Mouse (Mus musculus): ENCODE measurements around the gene Dnah3. TPM values are rescaled to one million over a fixed set of nuclear protein-coding genes. Genes with fewer than 3 reads are reported as not detected.

Gene Dnah3
- polyA plus RNA-seq, 1 experiment from 2014 or later, result not detected

GRCm38 (mm10) chr7:119985279-119985912 lies 109.7 kb downstream of the Dnah3 start:
- Histone ChIP-seq H3K27ac (ENCODE audit: low read depth) (no peak overlapping the region), H3K36me3 (replicated peaks; ENCODE audit: insufficient read depth, low read length) (no peaks in the 10 kb centered on the region), H3K9me3 (ENCODE audit: low read length) (no peaks in the 10 kb centered on the region), H3K9ac (replicated peaks) (no peak overlapping the region), H3K4me3 (ENCODE audit: low read depth, low read length) (no peak overlapping the region), H3K4me1 (ENCODE audit: insufficient read depth) (no peaks in the 10 kb centered on the region), H3K4me2 (ENCODE audit: low read depth, low read length) (no peak overlapping the region), H3K27me3 (ENCODE audit: insufficient read depth, low read length) (no peaks in the 10 kb centered on the region)
- TF ChIP-seq EP300 (IDR thresholded peaks at IDR 0.05; ENCODE audit: low read depth) (no peak), CTCF (IDR thresholded peaks at IDR 0.05; ENCODE audit: low read depth) (no peak)
- no peak for DNase-seq
- 65% methylated on average over 3 of the region's 3 CpGs for whole genome bisulfite sequencing (ENCODE audit: insufficient replicate concordance)
- no peak for ATAC-seq

- H3K4me2 ChIP-seq (ENCODE audit: low read depth, low read length), result no peak overlapping the region
- 74% methylated on average over 3 of the region's 3 CpGs for WGBS (ENCODE audit: insufficient replicate concordance)
- no peak for TF ChIP-seq CTCF (IDR thresholded peaks at IDR 0.05; ENCODE audit: low read depth)
- TF ChIP-seq EP300 (IDR thresholded peaks at IDR 0.05; ENCODE audit: low read depth), result no peak
Measured at GRCm38 (mm10) chr7:119980170-119980569, 114.9 kb downstream of the Dnah3 start.

GRCm38 (mm10) chr7:119978576-119978975 lies 116.5 kb downstream of the Dnah3 start:
- Histone ChIP-seq H3K36me3 (replicated peaks; ENCODE audit: insufficient read depth, low read length) (no peaks in the 10 kb centered on the region), H3K27me3 (ENCODE audit: insufficient read depth, low read length) (no peaks in the 10 kb centered on the region), H3K4me2 (ENCODE audit: low read depth, low read length) (no peak overlapping the region), H3K9ac (replicated peaks) (no peak overlapping the region), H3K9me3 (ENCODE audit: low read length) (no peaks in the 10 kb centered on the region), H3K4me1 (ENCODE audit: insufficient read depth) (no peaks in the 10 kb centered on the region), H3K27ac (ENCODE audit: low read depth) (no peak overlapping the region), H3K4me3 (ENCODE audit: low read depth, low read length) (no peak overlapping the region)
- DNase-seq, result no peak
- no peak for ATAC-seq
- TF ChIP-seq CTCF (IDR thresholded peaks at IDR 0.05; ENCODE audit: low read depth) (no peak), EP300 (IDR thresholded peaks at IDR 0.05; ENCODE audit: low read depth) (no peak)

More at GRCm38 (mm10) chr7:119980170-119980569, 114.9 kb downstream of the Dnah3 start:
- H3K27me3 ChIP-seq (ENCODE audit: insufficient read depth, low read length), result no peaks in the 10 kb centered on the region
- no peak overlapping the region for H3K27ac ChIP-seq (ENCODE audit: low read depth)
- H3K9ac ChIP-seq (replicated peaks), result no peak overlapping the region
- H3K9me3 ChIP-seq (ENCODE audit: low read length), result no peaks in the 10 kb centered on the region
- H3K4me3 ChIP-seq (ENCODE audit: low read depth, low read length), result no peak overlapping the region
- H3K4me1 ChIP-seq (ENCODE audit: insufficient read depth), result no peaks in the 10 kb centered on the region
- no peaks in the 10 kb centered on the region for H3K36me3 ChIP-seq (replicated peaks; ENCODE audit: insufficient read depth, low read length)
- ATAC-seq (no peak), DNase-seq (no peak)

- no peak overlapping the region for H3K4me3 ChIP-seq (ENCODE audit: low read depth, low read length)
- no peak for DNase-seq
- no peaks in the 10 kb centered on the region for H3K27me3 ChIP-seq (ENCODE audit: insufficient read depth, low read length)
- no peak for ATAC-seq
- H3K36me3 ChIP-seq (replicated peaks; ENCODE audit: insufficient read depth, low read length), result no peaks in the 10 kb centered on the region
- H3K9me3 ChIP-seq (ENCODE audit: low read length), result no peaks in the 10 kb centered on the region
- TF ChIP-seq CTCF (IDR thresholded peaks at IDR 0.05; ENCODE audit: low read depth), result no peak
- no peak for TF ChIP-seq EP300 (IDR thresholded peaks at IDR 0.05; ENCODE audit: low read depth)
- WGBS (ENCODE audit: insufficient replicate concordance), result 62% methylated on average over 7 of the region's 7 CpGs
- H3K9ac ChIP-seq (replicated peaks), result no peak overlapping the region
- no peak overlapping the region for H3K4me2 ChIP-seq (ENCODE audit: low read depth, low read length)
- no peak overlapping the region for H3K27ac ChIP-seq (ENCODE audit: low read depth)
- no peaks in the 10 kb centered on the region for H3K4me1 ChIP-seq (ENCODE audit: insufficient read depth)
Measured at GRCm38 (mm10) chr7:119977574-119977973, 117.5 kb downstream of the Dnah3 start.

GRCm38 (mm10) chr7:119976256-119976655 lies 118.8 kb downstream of the Dnah3 start:
- ATAC-seq, result no peak
- no peak for DNase-seq
- 59% methylated on average over 6 of the region's 6 CpGs for WGBS (ENCODE audit: insufficient replicate concordance)
- no peak for TF ChIP-seq CTCF (IDR thresholded peaks at IDR 0.05; ENCODE audit: low read depth)
- TF ChIP-seq EP300 (IDR thresholded peaks at IDR 0.05; ENCODE audit: low read depth), result no peak
- Histone ChIP-seq H3K4me2 (ENCODE audit: low read depth, low read length) (no peak overlapping the region), H3K9ac (replicated peaks) (no peak overlapping the region), H3K27me3 (ENCODE audit: insufficient read depth, low read length) (no peaks in the 10 kb centered on the region), H3K27ac (ENCODE audit: low read depth) (no peak overlapping the region), H3K9me3 (ENCODE audit: low read length) (no peaks in the 10 kb centered on the region), H3K4me3 (ENCODE audit: low read depth, low read length) (no peak overlapping the region), H3K4me1 (ENCODE audit: insufficient read depth) (no peaks in the 10 kb centered on the region), H3K36me3 (replicated peaks; ENCODE audit: insufficient read depth, low read length) (no peaks in the 10 kb centered on the region)

GRCm38 (mm10) chr7:119974214-119974613 lies 120.9 kb downstream of the Dnah3 start:
- DNase-seq (no peak), ATAC-seq (no peak)
- Histone ChIP-seq H3K9ac (replicated peaks) (no peak overlapping the region), H3K4me1 (ENCODE audit: insufficient read depth) (no peaks in the 10 kb centered on the region), H3K27me3 (ENCODE audit: insufficient read depth, low read length) (no peaks in the 10 kb centered on the region), H3K36me3 (replicated peaks; ENCODE audit: insufficient read depth, low read length) (no peaks in the 10 kb centered on the region), H3K27ac (ENCODE audit: low read depth) (no peak overlapping the region), H3K4me2 (ENCODE audit: low read depth, low read length) (no peak overlapping the region), H3K9me3 (ENCODE audit: low read length) (no peaks in the 10 kb centered on the region), H3K4me3 (ENCODE audit: low read depth, low read length) (no peak overlapping the region)
- 58% methylated on average over 5 of the region's 5 CpGs for WGBS (ENCODE audit: insufficient replicate concordance)
- no peak for TF ChIP-seq CTCF (IDR thresholded peaks at IDR 0.05; ENCODE audit: low read depth)
- TF ChIP-seq EP300 (IDR thresholded peaks at IDR 0.05; ENCODE audit: low read depth), result no peak

Data from liver, postnatal 0 days (tissue).